Mouse (Mus musculus): ENCODE data around the gene Ap3b2.

DNA sequence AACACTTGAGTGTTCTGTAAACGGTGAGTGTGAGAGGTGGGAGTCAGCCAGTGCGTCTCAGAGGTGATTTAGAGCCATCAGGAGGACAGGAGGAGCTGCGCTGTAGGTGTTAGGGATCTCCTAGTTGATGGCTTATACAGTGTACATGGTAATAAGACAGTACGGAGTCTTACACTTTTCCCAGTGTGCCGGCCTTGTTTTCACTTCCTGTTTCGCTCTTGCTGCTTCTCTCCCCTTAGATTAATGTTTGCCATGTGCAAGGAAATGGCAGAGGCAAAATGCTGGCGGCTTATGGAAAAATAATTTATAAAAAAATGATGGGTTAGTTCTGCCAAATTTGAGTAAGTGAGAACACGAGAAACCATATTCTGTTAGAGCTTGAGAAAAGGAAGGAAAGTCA, 35.2 kb upstream of the Ap3b2 start:
- TF ChIP-seq CTCF (IDR thresholded peaks at IDR 0.05; ENCODE audit: borderline replicate concordance, insufficient read depth, low read length) (no peak), POLR2A (IDR thresholded peaks at IDR 0.05; ENCODE audit: low read depth, low read length) (no peak)

Data from embryonic fibroblast, embryonic 13.5 days (primary cell).